Mouse (Mus musculus) small intestine, adult 10 weeks (tissue): Measurements from ENCODE around the gene Fip1l1. TPM values are rescaled to one million over a fixed set of nuclear protein-coding genes. Genes with fewer than 3 reads are reported as not detected.

ENCODE experiments used
- polyA plus RNA-seq: library from polyadenylated mRNA; stranded (reverse); fragments of 350-450 nt; fragmentation: Illumina TruSeq; extraction: RNeasy Lipid Tissue Mini Kit (QIAGEN cat#74804); gene quantifications from one replicate; pipeline ENCODE4 v1.2.3, GENCODE M21; 2014; ENCODE audit warnings: low replicate concordance

Gene Fip1l1
- polyA plus RNA-seq: 62.3 TPM

GRCm38 (mm10) chr5:74535240-74536021 lies at the start of gene Fip1l1:
Gene Fip1l1 (plus strand): TSS chr5:74535449.

GRCm38 (mm10) chr5:74531630-74532280 lies 3.5 kb upstream of the Fip1l1 start, which contains the start of gene Scfd2:
Gene Scfd2 (minus strand): TSS chr5:74531759.

Other genes with a start within 250 kb of the Fip1l1 start
- gene Scfd2, start 3.7 kb upstream of the Fip1l1 start, polyA plus RNA-seq: 12.3 TPM
- 10.9 TPM for gene Lnx1, start 167.5 kb downstream of the Fip1l1 start, polyA plus RNA-seq